Mouse (Mus musculus) stomach, postnatal 0 days (tissue): ENCODE results near the gene Rfxap.

Experiments
- CTCF ChIP-seq: IDR thresholded peaks from 2 replicates; pipeline ENCODE4 v1.5.1; 2016; ENCODE audit warnings: antibody characterized with exemption, low read depth, mild to moderate bottlenecking, moderate library complexity
- EP300 ChIP-seq: optimal IDR thresholded peaks from 2 replicates; pipeline ENCODE3; 2016; ENCODE audit warnings: antibody characterized with exemption

DNA sequence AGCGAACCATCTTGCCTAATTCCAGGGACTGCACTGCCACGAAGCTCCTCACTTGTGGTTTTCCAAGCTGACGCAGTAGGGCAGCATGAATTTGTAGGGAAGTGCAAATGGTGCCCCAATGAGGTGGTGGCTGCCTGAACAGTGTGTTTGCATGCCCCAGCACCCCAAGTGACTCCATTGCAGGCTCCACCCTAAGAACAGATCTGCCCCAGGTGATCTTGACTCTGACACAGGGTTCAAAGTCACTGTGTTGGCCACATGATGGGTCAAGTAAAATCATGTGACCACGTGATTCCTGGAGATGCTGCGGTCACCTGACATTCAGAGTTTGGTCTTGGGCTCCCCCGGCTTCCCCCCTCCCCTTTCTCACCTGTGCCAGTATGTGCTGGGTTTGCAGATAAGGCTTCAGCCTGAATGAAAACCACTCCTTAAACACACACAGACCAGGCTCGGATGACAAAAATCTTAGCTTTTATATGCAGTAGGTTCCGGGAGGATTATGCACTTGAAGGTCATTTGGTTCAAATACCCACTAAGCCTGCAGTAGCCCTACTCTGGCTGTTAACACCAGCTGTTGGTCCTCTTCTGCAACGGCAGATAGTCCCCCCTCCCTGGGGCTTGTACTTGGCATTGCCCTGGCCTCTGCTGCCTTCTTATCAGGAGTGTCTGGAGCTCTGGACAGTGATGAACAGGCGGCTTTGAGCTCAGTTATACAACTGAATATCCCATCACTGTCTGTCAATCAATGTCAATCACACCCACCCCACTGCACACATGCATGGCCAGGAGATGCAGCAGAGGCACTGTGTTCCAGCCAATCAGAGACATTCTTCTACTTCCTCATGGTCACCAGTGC, 15.5 kb downstream of the Rfxap start:
- TF ChIP-seq CTCF (no peak), EP300 (no peak)
